Mouse (Mus musculus) right cerebral cortex, postnatal 10 days (tissue): ENCODE results near the gene Agap2.

Experiments used
- DNase-seq, 2 experiments: peaks; one replicate each; pipeline ENCODE4 v3.0.0; 2021; ENCODE audit warnings: low spot score in 2 of 2

The Agap2 gene

GRCm38 (mm10) chr10:127075080-127075479 lies at the start of gene Agap2:
TSS of gene Agap2 (plus strand) at chr10:127075284.
- DNase-seq = peak in 1 of 2 experiments; percentile 28

GRCm38 (mm10) chr10:127030336-127031296 lies 44.5 kb upstream of the Agap2 start, which contains the start of gene Tsfm:
TSS of gene Tsfm (minus strand) at chr10:127030840.
- peak; percentile 92 to 95 for DNase-seq

GRCm38 (mm10) chr10:127033301-127033741 lies 41.8 kb upstream of the Agap2 start:
- no peak for DNase-seq

GRCm38 (mm10) chr10:127036273-127036672 lies 38.8 kb upstream of the Agap2 start:
- no peak for DNase-seq

GRCm38 (mm10) chr10:127037641-127038040 lies 37.4 kb upstream of the Agap2 start:
- no peak for DNase-seq

GRCm38 (mm10) chr10:127040569-127041214 lies 34.4 kb upstream of the Agap2 start:
- DNase-seq = peak; percentile 60 to 69

GRCm38 (mm10) chr10:127041274-127041766 lies 33.8 kb upstream of the Agap2 start, which contains the start of the genes Mettl1 and Eef1akmt3:
TSS of gene Mettl1 (plus strand) at chr10:127041414.
TSS of gene Eef1akmt3 (minus strand) at chr10:127041513.
- DNase-seq = peak in 1 of 2 experiments; percentile 57

- DNase-seq = peak; percentile 93 to 95
These were observed 33.2 kb upstream of the Agap2 start for GRCm38 (mm10) chr10:127041774-127042338.

GRCm38 (mm10) chr10:127042468-127043115 lies 32.5 kb upstream of the Agap2 start:
- DNase-seq = no peak

- DNase-seq = no peak
These were observed 31.9 kb upstream of the Agap2 start for GRCm38 (mm10) chr10:127043187-127043586.

GRCm38 (mm10) chr10:127047954-127048353 lies 27.1 kb upstream of the Agap2 start, which contains the start of gene Cyp27b1:
TSS of gene Cyp27b1 (plus strand) at chr10:127048250.
- DNase-seq = no peak

- DNase-seq = no peak
These were observed 26.3 kb upstream of the Agap2 start for GRCm38 (mm10) chr10:127048608-127049394.

GRCm38 (mm10) chr10:127049395-127050118 lies 25.5 kb upstream of the Agap2 start:
- DNase-seq = no peak

- DNase-seq = no peak
These were observed 25.0 kb upstream of the Agap2 start for GRCm38 (mm10) chr10:127050119-127050474.

GRCm38 (mm10) chr10:127054646-127055045 lies 20.4 kb upstream of the Agap2 start:
- DNase-seq = no peak

- DNase-seq = no peak
These were observed 19.7 kb upstream of the Agap2 start for GRCm38 (mm10) chr10:127055406-127055805.

- peak in 1 of 2 experiments; percentile 38 for DNase-seq
These were observed 18.6 kb upstream of the Agap2 start for GRCm38 (mm10) chr10:127056490-127056889.

GRCm38 (mm10) chr10:127058161-127058560 lies 16.9 kb upstream of the Agap2 start:
- peak; percentile 76 to 84 for DNase-seq

- DNase-seq = no peak
These were observed 16.4 kb upstream of the Agap2 start for GRCm38 (mm10) chr10:127058708-127059107.
